Mouse (Mus musculus): ENCODE results near the gene Cbx8. TPM values are rescaled to one million over a fixed set of nuclear protein-coding genes. Genes with fewer than 3 reads are reported as not detected.

The Cbx8 gene
- polyA plus RNA-seq, 1 experiment from 2014 or later, result 6.4 TPM

- H3K4me2 ChIP-seq (replicated peaks; ENCODE audit: low read depth), result peak overlapping the region; percentile 81
- H3K9ac ChIP-seq (ENCODE audit: low read depth, low read length), result peak overlapping the region; percentile 11; the same call in 1 of the 2 replicates
- TF ChIP-seq CTCF (IDR thresholded peaks at IDR 0.05; ENCODE audit: low read depth), result no peak
- peaks cover 19% of the 10 kb centered on the region; the same call in 1 of the 2 replicates for H3K4me1 ChIP-seq (replicated peaks; ENCODE audit: control insufficient read depth, insufficient read depth, low read length)
- peak overlapping the region; percentile 48 for H3K4me3 ChIP-seq (ENCODE audit: low read depth, low read length)
- peaks cover 54% of the 10 kb centered on the region for H3K27me3 ChIP-seq (replicated peaks; ENCODE audit: control insufficient read depth, insufficient read depth, low read length)
- WGBS, result 12% methylated on average over 57 of the region's 57 CpGs
- no peak overlapping the region for H3K27ac ChIP-seq (ENCODE audit: low read depth, low read length)
- no peak for ATAC-seq
- no peaks in the 10 kb centered on the region for H3K9me3 ChIP-seq (ENCODE audit: control insufficient read depth)
- H3K36me3 ChIP-seq (ENCODE audit: control insufficient read depth, insufficient read depth), result peaks cover 8% of the 10 kb centered on the region; the same call in 1 of the 2 replicates
Measured at GRCm38 (mm10) chr11:119036934-119037779, 3.6 kb downstream of the Cbx8 start.

GRCm38 (mm10) chr11:119036447-119036846 lies 4.3 kb downstream of the Cbx8 start:
- peaks cover 47% of the 10 kb centered on the region for H3K27me3 ChIP-seq (replicated peaks; ENCODE audit: control insufficient read depth, insufficient read depth, low read length)
- 24% methylated on average over 15 of the region's 15 CpGs for WGBS
- TF ChIP-seq CTCF (IDR thresholded peaks at IDR 0.05; ENCODE audit: low read depth), result no peak

GRCm38 (mm10) chr11:119035686-119036165 lies 5.0 kb downstream of the Cbx8 start:
- H3K9ac ChIP-seq (ENCODE audit: low read depth, low read length), result no peak overlapping the region
- H3K4me1 ChIP-seq (replicated peaks; ENCODE audit: control insufficient read depth, insufficient read depth, low read length), result peaks cover 13% of the 10 kb centered on the region; the same call in 1 of the 2 replicates
- H3K27me3 ChIP-seq (replicated peaks; ENCODE audit: control insufficient read depth, insufficient read depth, low read length), result peaks cover 44% of the 10 kb centered on the region
- H3K36me3 ChIP-seq (ENCODE audit: control insufficient read depth, insufficient read depth), result peaks cover 8% of the 10 kb centered on the region; the same call in 1 of the 2 replicates
- no peak overlapping the region for H3K4me3 ChIP-seq (ENCODE audit: low read depth, low read length)
- no peak for ATAC-seq
- WGBS, result 16% methylated on average over 21 of the region's 21 CpGs
- H3K4me2 ChIP-seq (replicated peaks; ENCODE audit: low read depth), result no peak overlapping the region
- no peak overlapping the region for H3K27ac ChIP-seq (ENCODE audit: low read depth, low read length)
- no peak for TF ChIP-seq CTCF (IDR thresholded peaks at IDR 0.05; ENCODE audit: low read depth)
- no peaks in the 10 kb centered on the region for H3K9me3 ChIP-seq (ENCODE audit: control insufficient read depth)

More at GRCm38 (mm10) chr11:119036447-119036846, 4.3 kb downstream of the Cbx8 start:
- ATAC-seq, result no peak
- Histone ChIP-seq H3K4me2 (replicated peaks; ENCODE audit: low read depth) (no peak overlapping the region), H3K4me1 (replicated peaks; ENCODE audit: control insufficient read depth, insufficient read depth, low read length) (peaks cover 16% of the 10 kb centered on the region; the same call in 1 of the 2 replicates), H3K36me3 (ENCODE audit: control insufficient read depth, insufficient read depth) (peaks cover 8% of the 10 kb centered on the region; the same call in 1 of the 2 replicates), H3K9ac (ENCODE audit: low read depth, low read length) (no peak overlapping the region), H3K4me3 (ENCODE audit: low read depth, low read length) (peak overlapping the region; percentile 48; the same call in 1 of the 2 replicates), H3K9me3 (ENCODE audit: control insufficient read depth) (no peaks in the 10 kb centered on the region), H3K27ac (ENCODE audit: low read depth, low read length) (no peak overlapping the region)

GRCm38 (mm10) chr11:119035094-119035685 lies 5.6 kb downstream of the Cbx8 start:
- no peaks in the 10 kb centered on the region for H3K9me3 ChIP-seq (ENCODE audit: control insufficient read depth)
- ATAC-seq, result no peak
- no peak for TF ChIP-seq CTCF (IDR thresholded peaks at IDR 0.05; ENCODE audit: low read depth)
- no peak overlapping the region for H3K27ac ChIP-seq (ENCODE audit: low read depth, low read length)
- H3K27me3 ChIP-seq (replicated peaks; ENCODE audit: control insufficient read depth, insufficient read depth, low read length), result peaks cover 44% of the 10 kb centered on the region
- H3K9ac ChIP-seq (ENCODE audit: low read depth, low read length), result no peak overlapping the region
- H3K4me1 ChIP-seq (replicated peaks; ENCODE audit: control insufficient read depth, insufficient read depth, low read length), result peaks cover 13% of the 10 kb centered on the region; the same call in 1 of the 2 replicates
- H3K4me2 ChIP-seq (replicated peaks; ENCODE audit: low read depth), result no peak overlapping the region
- peaks cover 12% of the 10 kb centered on the region; the same call in 1 of the 2 replicates for H3K36me3 ChIP-seq (ENCODE audit: control insufficient read depth, insufficient read depth)
- WGBS, result 11% methylated on average over 21 of the region's 21 CpGs
- no peak overlapping the region for H3K4me3 ChIP-seq (ENCODE audit: low read depth, low read length)

GRCm38 (mm10) chr11:119034635-119035034 lies 6.1 kb downstream of the Cbx8 start:
- Histone ChIP-seq H3K9ac (ENCODE audit: low read depth, low read length) (0 out of 2 replicates have a peak overlapping the region, but pooled peaks have one; percentile 7), H3K27ac (ENCODE audit: low read depth, low read length) (no peak overlapping the region), H3K4me1 (replicated peaks; ENCODE audit: control insufficient read depth, insufficient read depth, low read length) (peaks cover 13% of the 10 kb centered on the region; the same call in 1 of the 2 replicates), H3K27me3 (replicated peaks; ENCODE audit: control insufficient read depth, insufficient read depth, low read length) (peaks cover 44% of the 10 kb centered on the region), H3K36me3 (ENCODE audit: control insufficient read depth, insufficient read depth) (peaks cover 18% of the 10 kb centered on the region; the same call in 1 of the 2 replicates), H3K4me2 (replicated peaks; ENCODE audit: low read depth) (peak overlapping the region; percentile 24), H3K9me3 (ENCODE audit: control insufficient read depth) (no peaks in the 10 kb centered on the region), H3K4me3 (ENCODE audit: low read depth, low read length) (peak overlapping the region; percentile 22; the same call in 1 of the 2 replicates)
- peak; percentile 5; the same call in 1 of the 2 replicates for ATAC-seq
- 9% methylated on average over 19 of the region's 19 CpGs for WGBS
- no peak for TF ChIP-seq CTCF (IDR thresholded peaks at IDR 0.05; ENCODE audit: low read depth)
